Mouse (Mus musculus) limb, embryonic 12.5 days (tissue): ENCODE measurements around the gene Ubac2. TPM values are rescaled to one million over a fixed set of nuclear protein-coding genes. Genes with fewer than 3 reads are reported as not detected.
A peak's percentile ranks its signal among the peaks of the same experiment; 100 is the strongest.

Experiments used
- ATAC-seq: fragments of 200-750 bp; cut with Nextera tagmentation; 2 replicates; pipeline ENCODE4 v1.8.0; 2017; ENCODE audit warnings: low read depth, moderate TSS enrichment; ENCODE audit not compliant: insufficient number of reproducible peaks, insufficient read depth, low FRiP score, low TSS enrichment
- H3K27ac ChIP-seq: fragments of 300-500 bp; sonication (generic); 2 replicates; pipeline ENCODE4 v1.5.1; 2016; ENCODE audit warnings: mild to moderate bottlenecking, moderate library complexity
- H3K27me3 ChIP-seq: fragments of 300-500 bp; sonication (generic); 2 replicates; pipeline ENCODE4 v1.6.1; 2016; ENCODE audit warnings: mild to moderate bottlenecking, moderate library complexity
- H3K36me3 ChIP-seq: fragments of 300-500 bp; sonication (generic); 2 replicates; pipeline ENCODE4 v1.6.1; 2016; ENCODE audit warnings: mild to moderate bottlenecking, moderate library complexity
- H3K4me1 ChIP-seq: fragments of 300-500 bp; sonication (generic); replicated peaks from 2 replicates; pipeline ENCODE4 v1.6.1; 2016
- H3K4me2 ChIP-seq: fragments of 300-500 bp; sonication (generic); 2 replicates; pipeline ENCODE4 v1.6.1; 2016; ENCODE audit warnings: mild to moderate bottlenecking, moderate library complexity
- H3K4me3 ChIP-seq: fragments of 300-500 bp; sonication (generic); replicated peaks from 2 replicates; pipeline ENCODE4 v1.5.1; 2016; ENCODE audit warnings: mild to moderate bottlenecking
- H3K9ac ChIP-seq: fragments of 300-500 bp; sonication (generic); replicated peaks from 2 replicates; pipeline ENCODE4 v1.6.1; 2016; ENCODE audit warnings: mild to moderate bottlenecking, moderate library complexity
- H3K9me3 ChIP-seq: fragments of 300-500 bp; sonication (generic); 2 replicates; pipeline ENCODE4 v1.6.1; 2016; ENCODE audit warnings: mild to moderate bottlenecking, moderate library complexity
- WGBS: fragments of 180-500 bp; shearing (Covaris S2); methylation state at CpG from one replicate; pipeline ENCODE4 v1.1.7; 2016; 5-methylcytosine and 5-hydroxymethylcytosine counted together
- polyA plus RNA-seq: library from polyadenylated mRNA; unstranded; fragments of >200 nt; fragmentation: Nextera tagmentation; extraction: Ambion mirVana; gene quantifications from 2 replicates; pipeline ENCODE4 v1.2.1, GENCODE M21; 2016

Ubac2 gene
- polyA plus RNA-seq, 1 experiment from 2014 or later, result 63.1 TPM

DNA sequence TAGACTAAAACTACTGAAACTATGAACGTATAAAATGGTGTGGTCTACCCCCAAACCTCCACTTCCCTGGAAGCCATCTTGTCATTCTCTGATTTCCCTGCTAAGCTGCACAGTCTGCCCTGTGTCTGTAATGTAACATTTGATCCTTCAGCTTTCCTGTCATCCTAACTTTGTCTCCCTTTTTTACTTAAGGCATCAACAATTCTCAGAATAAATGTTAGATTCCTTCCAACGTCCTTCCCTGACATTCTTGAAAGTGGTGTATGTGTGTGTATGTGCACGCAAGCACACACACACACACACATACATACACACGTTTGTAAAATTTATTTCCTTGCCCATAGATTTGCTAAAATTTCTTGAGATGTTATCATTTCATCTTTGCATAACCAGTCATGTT, 81.6 kb downstream of the Ubac2 start:
- Histone ChIP-seq H3K9ac (no peak overlapping the region), H3K9me3 (no peaks in the 10 kb centered on the region), H3K36me3 (peaks cover 3% of the 10 kb centered on the region; the same call in 1 of the 2 replicates), H3K4me2 (no peak overlapping the region), H3K27me3 (no peaks in the 10 kb centered on the region; the same call in 1 of the 2 replicates), H3K4me3 (no peak overlapping the region), H3K4me1 (0 out of 2 replicates have a peak, but pooled peaks cover 9% of the 10 kb centered on the region), H3K27ac (no peak overlapping the region)
- WGBS, result 86% methylated on average over 4 of the region's 4 CpGs
- no peak for ATAC-seq

DNA sequence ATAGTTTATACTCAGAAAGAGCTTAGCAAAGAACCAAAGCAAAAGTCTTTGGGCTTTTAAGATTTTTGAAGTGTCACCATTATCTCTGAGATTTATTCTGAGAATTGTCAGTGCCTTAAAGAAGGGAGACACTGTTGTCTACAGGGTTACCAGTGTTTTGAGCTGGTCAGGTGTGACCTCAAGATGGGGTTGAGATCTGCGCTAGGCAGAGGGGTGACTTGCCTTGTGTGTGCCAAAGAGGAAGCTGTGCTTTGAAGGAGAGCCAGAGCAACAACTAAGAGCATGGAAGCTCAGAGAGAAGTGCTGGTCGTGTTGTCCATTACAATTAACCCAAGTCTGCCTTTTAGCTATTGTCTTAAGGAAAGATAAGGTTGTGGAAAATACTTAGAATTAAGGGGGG, 82.1 kb downstream of the Ubac2 start:
- no peaks in the 10 kb centered on the region; the same call in 1 of the 2 replicates for H3K27me3 ChIP-seq
- H3K4me1 ChIP-seq, result 0 out of 2 replicates have a peak, but pooled peaks cover 9% of the 10 kb centered on the region
- WGBS, result 91% methylated on average over 2 of the region's 2 CpGs
- H3K4me2 ChIP-seq, result no peak overlapping the region
- no peak for ATAC-seq
- no peaks in the 10 kb centered on the region for H3K9me3 ChIP-seq
- H3K9ac ChIP-seq, result no peak overlapping the region
- no peak overlapping the region for H3K4me3 ChIP-seq
- no peak overlapping the region for H3K27ac ChIP-seq
- peaks cover 3% of the 10 kb centered on the region; the same call in 1 of the 2 replicates for H3K36me3 ChIP-seq

DNA sequence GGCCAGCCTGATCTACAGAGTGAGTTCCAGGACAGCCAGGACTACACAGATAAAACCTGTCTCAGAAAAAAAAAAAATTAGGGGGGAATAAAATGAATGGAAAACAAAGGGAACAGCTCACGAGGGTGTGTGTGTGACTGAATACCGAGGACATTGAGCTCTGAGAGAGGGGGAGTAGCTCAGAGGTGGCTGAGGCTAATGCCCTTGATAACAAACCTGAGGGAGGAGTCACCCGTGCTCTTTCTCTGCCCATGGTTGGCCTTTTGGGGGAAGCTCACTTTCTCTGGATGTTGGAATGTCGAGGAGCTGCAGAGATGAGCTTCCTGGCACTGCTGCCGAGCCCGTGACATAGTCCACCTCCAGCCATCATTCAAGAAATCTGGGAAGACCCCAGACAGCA, 82.6 kb downstream of the Ubac2 start:
- 67% methylated on average over 6 of the region's 6 CpGs for WGBS
- Histone ChIP-seq H3K4me2 (no peak overlapping the region), H3K4me3 (no peak overlapping the region), H3K27ac (no peak overlapping the region), H3K27me3 (no peaks in the 10 kb centered on the region; the same call in 1 of the 2 replicates), H3K9ac (no peak overlapping the region), H3K4me1 (0 out of 2 replicates have a peak, but pooled peaks cover 9% of the 10 kb centered on the region), H3K36me3 (peaks cover 3% of the 10 kb centered on the region; the same call in 1 of the 2 replicates), H3K9me3 (no peaks in the 10 kb centered on the region)
- ATAC-seq, result no peak

DNA sequence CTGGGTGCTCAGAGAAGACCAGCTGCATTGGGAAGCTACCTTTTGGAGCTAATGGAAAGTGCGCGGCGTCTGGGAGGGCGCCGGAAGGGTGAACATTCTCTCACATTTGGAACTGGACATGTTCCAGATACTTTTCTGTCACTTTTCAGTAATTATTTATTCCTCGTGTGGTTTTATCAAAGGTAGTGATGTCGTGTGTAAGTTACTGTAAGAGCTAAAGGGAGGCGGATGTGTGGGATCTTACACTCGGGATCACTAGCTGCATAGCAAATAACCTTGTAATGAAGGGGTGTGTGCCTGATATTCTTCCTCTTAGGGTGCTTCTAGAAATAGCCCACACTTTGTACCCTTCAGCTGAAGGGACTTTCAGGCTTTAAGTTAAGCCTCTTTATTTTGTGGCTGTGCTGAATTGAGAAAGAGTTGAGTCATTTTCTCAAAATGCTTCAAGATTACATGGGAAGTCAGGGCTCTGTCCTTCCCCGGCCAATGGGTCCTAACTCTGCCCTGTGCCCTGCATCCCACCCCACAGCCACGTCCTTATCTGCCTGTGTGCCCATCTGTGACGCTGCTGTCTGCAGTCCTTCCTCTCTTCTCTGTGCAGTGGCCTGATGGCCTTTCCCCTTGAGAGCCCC, 83.2 kb downstream of the Ubac2 start:
- peak overlapping the region; percentile 35; the same call in 1 of the 2 replicates for H3K27ac ChIP-seq
- peaks cover 3% of the 10 kb centered on the region; the same call in 1 of the 2 replicates for H3K36me3 ChIP-seq
- ATAC-seq, result no peak
- H3K9ac ChIP-seq, result no peak overlapping the region
- whole genome bisulfite sequencing, result 81% methylated on average over 12 of the region's 12 CpGs
- H3K27me3 ChIP-seq, result no peaks in the 10 kb centered on the region; the same call in 1 of the 2 replicates
- H3K9me3 ChIP-seq, result no peaks in the 10 kb centered on the region
- no peak overlapping the region for H3K4me3 ChIP-seq
- H3K4me1 ChIP-seq, result 0 out of 2 replicates have a peak, but pooled peaks cover 9% of the 10 kb centered on the region
- no peak overlapping the region for H3K4me2 ChIP-seq

DNA sequence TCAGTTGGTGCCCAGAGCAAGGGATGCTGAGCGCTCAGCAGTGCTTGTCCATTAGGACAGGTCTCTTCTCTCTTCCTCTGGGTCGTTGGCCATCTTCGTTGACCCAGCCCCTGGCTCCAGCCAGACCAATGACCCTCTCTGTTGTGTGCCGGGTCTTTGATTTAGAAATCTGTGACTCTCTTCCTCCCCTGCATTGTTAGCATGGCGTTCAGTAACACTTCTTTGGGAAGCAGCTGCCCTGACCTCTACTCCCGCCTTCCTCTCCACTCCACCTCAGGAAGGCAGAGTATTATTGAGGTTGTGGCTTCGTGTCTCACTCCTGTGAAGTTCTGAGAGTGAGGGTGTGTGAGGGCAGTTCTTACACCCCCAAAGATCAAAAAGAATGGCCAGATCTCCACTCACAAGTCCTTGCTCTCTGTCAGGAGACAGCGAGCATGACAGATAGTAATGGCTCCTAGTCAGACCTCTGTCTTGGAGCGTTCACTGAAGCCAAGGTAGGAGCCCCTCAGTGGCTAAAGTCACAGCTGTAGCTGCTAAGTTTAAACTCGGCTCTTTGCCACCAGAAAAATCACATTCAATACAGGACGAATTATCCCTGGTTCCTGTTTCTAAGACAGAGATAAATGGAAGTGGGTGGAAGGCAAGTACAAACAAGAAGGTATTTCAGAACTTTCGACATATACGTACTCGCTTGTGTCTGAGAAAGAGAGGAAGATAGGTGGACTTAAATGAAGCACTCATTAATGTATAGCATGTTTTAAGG, 83.9 kb downstream of the Ubac2 start:
- no peaks in the 10 kb centered on the region; the same call in 1 of the 2 replicates for H3K27me3 ChIP-seq
- WGBS, result 64% methylated on average over 14 of the region's 14 CpGs
- peaks cover 3% of the 10 kb centered on the region; the same call in 1 of the 2 replicates for H3K36me3 ChIP-seq
- H3K4me1 ChIP-seq, result 0 out of 2 replicates have a peak, but pooled peaks cover 9% of the 10 kb centered on the region
- no peak overlapping the region for H3K4me3 ChIP-seq
- ATAC-seq, result no peak
- no peak overlapping the region for H3K9ac ChIP-seq
- H3K4me2 ChIP-seq, result no peak overlapping the region
- H3K9me3 ChIP-seq, result no peaks in the 10 kb centered on the region
- peak overlapping the region; percentile 35; the same call in 1 of the 2 replicates for H3K27ac ChIP-seq

DNA sequence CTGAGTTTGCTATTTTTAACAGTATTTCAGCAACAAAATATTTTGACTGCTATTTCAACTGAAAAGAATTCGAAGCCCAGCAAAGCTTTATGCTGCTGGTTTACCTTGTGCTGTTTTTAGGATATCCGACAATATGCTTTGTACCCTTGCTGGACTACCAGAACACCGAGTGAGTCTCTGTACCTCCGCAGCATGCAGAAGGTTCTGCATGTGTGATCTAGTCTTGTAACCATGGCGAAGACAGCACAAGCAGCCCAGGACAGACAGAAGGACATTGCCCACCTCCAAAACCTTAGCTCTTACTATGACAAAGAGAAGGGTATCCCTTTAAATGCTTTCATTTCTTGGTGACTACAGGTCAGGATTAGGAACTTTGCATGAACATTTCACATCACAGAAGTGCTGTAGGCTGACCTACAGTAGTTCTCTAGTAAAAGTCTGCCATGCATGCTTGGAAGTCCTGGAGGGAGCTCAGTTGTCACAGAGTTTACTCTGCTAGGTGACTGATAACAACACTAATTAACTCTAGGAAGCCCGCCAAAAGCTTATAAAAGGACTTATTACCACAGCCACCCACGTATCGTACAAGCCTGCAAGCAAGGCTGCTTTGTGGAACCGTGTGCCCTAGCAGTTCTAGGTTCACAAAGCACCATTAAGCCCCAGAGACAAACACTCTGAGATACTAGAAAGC, 85.0 kb downstream of the Ubac2 start:
- Histone ChIP-seq H3K4me1 (0 out of 2 replicates have a peak, but pooled peaks cover 9% of the 10 kb centered on the region), H3K4me3 (no peak overlapping the region), H3K9ac (no peak overlapping the region), H3K27me3 (no peaks in the 10 kb centered on the region; the same call in 1 of the 2 replicates), H3K36me3 (peaks cover 3% of the 10 kb centered on the region; the same call in 1 of the 2 replicates), H3K9me3 (no peaks in the 10 kb centered on the region), H3K4me2 (no peak overlapping the region), H3K27ac (no peak overlapping the region)
- no peak for ATAC-seq
- 65% methylated on average over 9 of the region's 9 CpGs for WGBS

DNA sequence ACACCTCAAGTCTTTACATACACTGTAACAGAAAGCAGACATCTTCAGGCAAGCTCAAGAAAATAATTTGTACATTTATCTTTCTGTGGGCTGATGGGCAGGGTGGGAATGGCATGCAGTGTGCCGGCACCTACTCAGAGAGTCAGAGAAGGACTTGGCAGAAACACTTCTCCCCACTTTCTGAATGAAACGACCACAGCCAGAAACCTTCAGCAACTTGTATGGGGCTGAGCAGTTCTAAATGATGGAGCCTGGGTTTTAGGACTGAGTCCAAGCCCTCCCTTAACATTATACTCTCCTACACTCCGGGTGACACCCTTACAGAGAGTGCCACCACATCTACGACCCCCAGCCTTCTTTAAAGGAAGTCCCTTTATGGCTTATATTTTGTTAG, 85.5 kb downstream of the Ubac2 start:
- no peaks in the 10 kb centered on the region for H3K9me3 ChIP-seq
- no peak overlapping the region for H3K27ac ChIP-seq
- peaks cover 3% of the 10 kb centered on the region; the same call in 1 of the 2 replicates for H3K36me3 ChIP-seq
- 0 out of 2 replicates have a peak, but pooled peaks cover 9% of the 10 kb centered on the region for H3K4me1 ChIP-seq
- H3K4me2 ChIP-seq, result no peak overlapping the region
- ATAC-seq, result no peak
- no peaks in the 10 kb centered on the region; the same call in 1 of the 2 replicates for H3K27me3 ChIP-seq
- no peak overlapping the region for H3K9ac ChIP-seq
- WGBS, result 46% methylated on average over 4 of the region's 4 CpGs
- H3K4me3 ChIP-seq, result no peak overlapping the region

DNA sequence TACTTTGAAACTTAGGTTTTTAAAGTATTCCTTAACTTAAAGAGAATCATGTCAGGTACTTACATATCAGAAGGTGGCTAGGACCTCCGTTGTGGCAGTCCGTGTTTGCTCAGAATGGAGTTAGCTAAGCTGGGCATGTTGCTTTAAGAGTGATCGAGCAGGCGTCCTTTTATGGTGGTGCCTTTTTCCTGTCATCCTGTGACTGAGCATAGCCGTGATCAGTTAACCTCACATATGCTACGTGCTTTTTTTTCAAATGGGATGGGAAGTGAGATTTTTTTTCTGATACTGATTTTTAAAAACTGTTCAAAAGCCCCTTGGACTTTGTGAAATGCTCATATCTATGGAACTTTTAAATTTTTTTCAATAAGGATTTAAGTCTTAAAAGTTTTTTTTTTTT, 86.6 kb downstream of the Ubac2 start, which contains the start of gene Gpr183:
Gene Gpr183, minus strand, starts transcription at position 206 of the 400 bp plus-strand sequence.
- Histone ChIP-seq H3K9ac (no peak within 1 kb of the TSS), H3K27ac (no peak within 1 kb of the TSS), H3K36me3 (peaks cover 3% of the 10 kb centered on the region; the same call in 1 of the 2 replicates), H3K4me1 (0 out of 2 replicates have a peak, but pooled peaks cover 9% of the 10 kb centered on the region), H3K27me3 (no peaks in the 10 kb centered on the region; the same call in 1 of the 2 replicates), H3K4me2 (no peak within 1 kb of the TSS), H3K4me3 (no peak within 1 kb of the TSS), H3K9me3 (no peaks in the 10 kb centered on the region)
- no peak for ATAC-seq
- WGBS, result 34% methylated on average over 6 of the region's 6 CpGs

DNA sequence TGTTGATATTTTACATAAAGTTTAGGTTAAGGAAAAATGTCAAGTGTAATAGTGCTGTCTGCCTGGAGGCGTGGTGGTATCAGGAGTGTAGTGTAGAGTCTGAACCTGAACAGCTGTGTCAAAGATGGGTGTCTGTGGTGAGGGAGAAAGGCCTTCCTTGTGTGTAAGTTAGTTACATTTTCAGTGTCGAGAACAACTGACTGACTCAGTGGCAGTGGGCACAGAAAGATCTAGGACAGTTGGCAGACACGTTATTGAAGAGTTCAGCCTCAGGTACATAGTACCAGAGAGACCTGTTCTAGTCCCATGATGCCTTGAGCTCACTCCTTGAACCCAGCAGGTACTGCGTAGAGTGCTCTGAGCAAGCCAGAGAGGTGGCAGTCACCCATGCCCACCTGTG, 87.0 kb downstream of the Ubac2 start:
- H3K4me1 ChIP-seq, result 0 out of 2 replicates have a peak, but pooled peaks cover 9% of the 10 kb centered on the region
- no peak overlapping the region for H3K4me3 ChIP-seq
- no peak overlapping the region for H3K9ac ChIP-seq
- H3K27ac ChIP-seq, result no peak overlapping the region
- no peak overlapping the region for H3K4me2 ChIP-seq
- H3K27me3 ChIP-seq, result no peaks in the 10 kb centered on the region; the same call in 1 of the 2 replicates
- no peak for ATAC-seq
- H3K9me3 ChIP-seq, result no peaks in the 10 kb centered on the region
- 88% methylated on average over 4 of the region's 4 CpGs for WGBS
- peaks cover 3% of the 10 kb centered on the region; the same call in 1 of the 2 replicates for H3K36me3 ChIP-seq

DNA sequence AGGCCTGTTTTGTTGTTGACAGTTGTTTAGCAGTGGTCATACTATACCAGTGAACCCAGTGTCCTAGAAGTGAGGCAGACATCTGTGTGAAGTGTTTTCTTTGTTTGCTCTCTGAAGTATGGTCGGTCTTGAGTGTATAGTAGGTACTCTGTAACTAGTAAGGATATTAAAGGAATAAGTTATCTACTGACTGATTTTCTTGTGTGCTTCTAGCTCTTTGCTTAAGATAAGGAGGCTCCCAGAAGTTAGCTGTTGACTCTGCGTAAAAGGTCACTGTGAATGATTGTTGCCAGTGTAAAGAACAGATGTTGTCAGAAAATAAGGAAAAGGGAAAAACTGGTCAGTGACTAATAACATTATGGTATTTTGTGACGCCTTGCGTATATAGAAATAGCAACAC, 88.7 kb downstream of the Ubac2 start:
- ATAC-seq, result no peak
- 89% methylated on average over 4 of the region's 4 CpGs for WGBS

More for the DNA sequence above, 88.7 kb downstream of the Ubac2 start:
- Histone ChIP-seq H3K4me2 (no peak overlapping the region), H3K9me3 (no peaks in the 10 kb centered on the region), H3K4me1 (0 out of 2 replicates have a peak, but pooled peaks cover 9% of the 10 kb centered on the region), H3K27me3 (no peaks in the 10 kb centered on the region; the same call in 1 of the 2 replicates), H3K36me3 (no peaks in the 10 kb centered on the region), H3K4me3 (no peak overlapping the region), H3K9ac (no peak overlapping the region), H3K27ac (no peak overlapping the region)
